8 mouse cellular contexts compared by ENCODE assay signal in genomic region chr6:51379560-51380274, GRCm38 (mm10). TPM values are rescaled to one million over a fixed set of nuclear protein-coding genes. Genes with fewer than 3 reads are reported as not detected.
DNase-seq lines count a peak whose midpoint lies in the region; ATAC-seq and TF ChIP-seq lines count a peak whose summit lies in the region.

No protein-coding gene starts in this region.

- TF ChIP-seq CTCF in E14TG2a.4 (conservative IDR thresholded peaks at IDR 0.05; ENCODE audit: low read length): no peak
- TF ChIP-seq CTCF in embryonic fibroblast, embryonic 13.5 days (IDR thresholded peaks at IDR 0.05; ENCODE audit: borderline replicate concordance, insufficient read depth, low read length): no peak
- no peak for TF ChIP-seq CTCF in heart, postnatal 0 days (IDR thresholded peaks at IDR 0.05; ENCODE audit: low read depth)

- TF ChIP-seq EP300 in heart, postnatal 0 days (IDR thresholded peaks at IDR 0.05; ENCODE audit: low read depth): no peak

- peak overlapping the region; percentile 74 for H3K4me3 ChIP-seq in E14TG2a.4 (replicated peaks; ENCODE audit: low read length)
- H3K4me3 ChIP-seq in embryonic fibroblast, embryonic 13.5 days (ENCODE audit: insufficient read depth, low read length): peak overlapping the region; percentile 29
- peak overlapping the region; percentile 34 for H3K4me3 ChIP-seq in heart, postnatal 0 days (ENCODE audit: low read depth, low read length)
- peak overlapping the region; percentile 44 for H3K4me3 ChIP-seq in liver, embryonic 16.5 days (ENCODE audit: low read depth, low read length)

- peak; percentile 88 for DNase-seq in brain, adult 2 months (ENCODE audit: low read depth, low spot score)
- peak; percentile 70 for DNase-seq in heart, postnatal 0 days (ENCODE audit: low spot score)
- peak; percentile 49 for DNase-seq in layer of hippocampus, adult 11-12 months (ENCODE audit: low spot score)
- DNase-seq in ovary, postnatal 14 days (ENCODE audit: low spot score): peak; percentile 38
- DNase-seq in yolk sac, embryonic 10.5 days (ENCODE audit: low spot score): peak; percentile 65

- no peaks in the 10 kb centered on the region for H3K9me3 ChIP-seq in E14TG2a.4 (ENCODE audit: low read length)
- no peaks in the 10 kb centered on the region for H3K9me3 ChIP-seq in heart, postnatal 0 days (replicated peaks; ENCODE audit: control insufficient read depth, low read length)
- H3K9me3 ChIP-seq in liver, embryonic 16.5 days (replicated peaks; ENCODE audit: control insufficient read depth, low read length): no peaks in the 10 kb centered on the region

- H3K9ac ChIP-seq in heart, postnatal 0 days (replicated peaks; ENCODE audit: low read depth, low read length): peak overlapping the region; percentile 48
- peak overlapping the region; percentile 6 for H3K9ac ChIP-seq in liver, embryonic 16.5 days (ENCODE audit: low read depth, low read length)

- 2% methylated on average over 36 of the region's 36 CpGs for WGBS in heart, postnatal 0 days
- WGBS in liver, embryonic 16.5 days (ENCODE audit: insufficient replicate concordance): 3% methylated on average over 36 of the region's 36 CpGs

- H3K4me2 ChIP-seq in heart, postnatal 0 days (ENCODE audit: low read depth, low read length): peak overlapping the region; percentile 54
- H3K4me2 ChIP-seq in liver, embryonic 16.5 days (ENCODE audit: low read depth, low read length): peak overlapping the region; percentile 53

- peaks cover 52% of the 10 kb centered on the region for H3K4me1 ChIP-seq in E14TG2a.4 (replicated peaks; ENCODE audit: low read depth, low read length)
- H3K4me1 ChIP-seq in embryonic fibroblast, embryonic 13.5 days (ENCODE audit: control insufficient read depth, insufficient read depth, low read length): no peaks in the 10 kb centered on the region; the same call in 1 of the 2 replicates
- H3K4me1 ChIP-seq in heart, postnatal 0 days (ENCODE audit: control insufficient read depth, insufficient read depth): peaks cover 5% of the 10 kb centered on the region; the same call in 1 of the 2 replicates
- H3K4me1 ChIP-seq in liver, embryonic 16.5 days (ENCODE audit: control insufficient read depth, low read depth, low read length): no peaks in the 10 kb centered on the region; the same call in 1 of the 2 replicates

- peaks cover 13% of the 10 kb centered on the region; the same call in 1 of the 2 replicates for H3K27me3 ChIP-seq in E14TG2a.4 (ENCODE audit: insufficient read depth, low read length)
- no peaks in the 10 kb centered on the region for H3K27me3 ChIP-seq in heart, postnatal 0 days (ENCODE audit: control insufficient read depth, insufficient read depth, low read length)
- H3K27me3 ChIP-seq in liver, embryonic 16.5 days (ENCODE audit: control insufficient read depth, insufficient read depth, low read depth, low read length): no peaks in the 10 kb centered on the region

- ATAC-seq in heart, postnatal 0 days (ENCODE audit: insufficient read depth, low read depth): peak; percentile 66
- ATAC-seq in liver, embryonic 16.5 days (ENCODE audit: low read depth): no peak

- peak; percentile 79 for TF ChIP-seq POLR2A in embryonic fibroblast, embryonic 13.5 days (IDR thresholded peaks at IDR 0.05; ENCODE audit: low read depth, low read length)

- H3K36me3 ChIP-seq in E14TG2a.4 (ENCODE audit: insufficient read depth, low read length): no peaks in the 10 kb centered on the region
- H3K36me3 ChIP-seq in heart, postnatal 0 days (replicated peaks; ENCODE audit: control insufficient read depth, insufficient read depth, low read length): no peaks in the 10 kb centered on the region
- H3K36me3 ChIP-seq in liver, embryonic 16.5 days (ENCODE audit: control insufficient read depth, insufficient read depth): no peaks in the 10 kb centered on the region

- H3K27ac ChIP-seq in embryonic fibroblast, embryonic 13.5 days (ENCODE audit: insufficient read depth, low read length): peak overlapping the region; percentile 92
- H3K27ac ChIP-seq in heart, postnatal 0 days (ENCODE audit: low read depth): peak overlapping the region; percentile 75
- no peak overlapping the region for H3K27ac ChIP-seq in liver, embryonic 16.5 days (ENCODE audit: low read length)

RNA-seq across cellular contexts. Expression of gene Nfe2l3, which starts 52.8 kb away (rescaled TPM):
- 0.19 and 0.45 TPM in 2 replicates for polyA plus RNA-seq in embryonic fibroblast, embryonic 13.5 days (2011; ENCODE audit: insufficient read length, low read depth, missing spikeins)
- total RNA-seq in heart, postnatal 0 days (2014; rRNA removed; ENCODE audit: low replicate concordance): 2.7 and 5.0 TPM in 2 replicates
- polyA plus RNA-seq in heart, postnatal 0 days (2015; fragmentation: Nextera tagmentation; extraction: Ambion mirVana): 1.2 and 1.3 TPM in 2 replicates
- polyA plus RNA-seq in liver, embryonic 16.5 days (2015; fragmentation: Nextera tagmentation; extraction: Ambion mirVana): 0.15 and 0.21 TPM in 2 replicates

Comparison
In these comparisons a context has a peak if more than half of its experiments do, and no peak if none do; other contexts are left out.
1. DNase-seq: peak in every context shown above with its lines; median percentile 88 in brain, adult 2 months; 70 in heart, postnatal 0 days; 65 in yolk sac, embryonic 10.5 days; 49 in layer of hippocampus, adult 11-12 months; 38 in ovary, postnatal 14 days.